24 mouse cellular contexts compared by ENCODE assay signal in genomic region chr12:88990753-88991152, GRCm38 (mm10).
A peak's percentile ranks its signal among the peaks of the same experiment; 100 is the strongest.
DNase-seq lines count a peak whose midpoint lies in the region; TF ChIP-seq lines count a peak whose summit lies in the region.
"Had no signal": no experiment of that assay in that cellular context is flagged by ENCODE, and none has a peak within 500 bp of the region (broad histone marks: within the 10 kb centered on the region; RNA-seq: fewer than 3 reads in every experiment).

No protein-coding gene starts in this region.

- TF ChIP-seq CTCF in layer of hippocampus, adult 2 months (conservative IDR thresholded peaks at IDR 0.05), result no peak
- TF ChIP-seq CTCF in left cerebral cortex, adult 2 months (IDR thresholded peaks at IDR 0.05), result no peak
- TF ChIP-seq CTCF in cortical plate, adult 2 months (IDR thresholded peaks at IDR 0.05; ENCODE audit: extremely low read depth, insufficient read depth, low read length), result no peak

- peak overlapping the region; percentile 63 for H3K27ac ChIP-seq in layer of hippocampus, adult 2 months
- peak overlapping the region; percentile 47 for H3K27ac ChIP-seq in left cerebral cortex, adult 2 months
- H3K27ac ChIP-seq in cortical plate, adult 2 months (ENCODE audit: insufficient read depth, low read length), result 0 out of 2 replicates have a peak overlapping the region, but pooled peaks have one; percentile 16
- H3K27ac ChIP-seq: embryonic facial prominence, embryonic 13.5 days; forebrain, embryonic 12.5 days; forebrain, embryonic 15.5 days; heart, embryonic 15.5 days; hindbrain, embryonic 10.5 days; hindbrain, embryonic 13.5 days had no signal

- TF ChIP-seq POLR2A in cortical plate, adult 2 months (IDR thresholded peaks at IDR 0.05; ENCODE audit: extremely low read depth, insufficient read depth, low read length), result no peak

- peaks cover 4% of the 10 kb centered on the region; the same call in 1 of the 2 replicates for H3K4me1 ChIP-seq in cortical plate, adult 2 months (ENCODE audit: control insufficient read depth, insufficient read depth, low read length)
- H3K4me1 ChIP-seq: embryonic facial prominence, embryonic 13.5 days; forebrain, embryonic 12.5 days; forebrain, embryonic 15.5 days; heart, embryonic 12.5 days; hindbrain, embryonic 10.5 days had no signal

- peak in 1 of 2 experiments; percentile 45 for DNase-seq in layer of hippocampus, adult 2 months (ENCODE audit: low spot score in 2 of 2)
- DNase-seq in layer of hippocampus, adult 8-10 months (ENCODE audit: low spot score in 2 of 2), result no peak
- DNase-seq in left cerebral cortex, adult 2 months (ENCODE audit: extremely low spot score in 1 of 2, low spot score in 2 of 2), result no peak
- DNase-seq in left cerebral cortex, postnatal 10 days (ENCODE audit: extremely low spot score in 1 of 2, low spot score in 2 of 2), result no peak
- DNase-seq in brain, adult 2 months (ENCODE audit: low read depth, low spot score), result peak; percentile 58
- DNase-seq: adrenal gland, adult 2 months; adrenal gland, postnatal 14 days; cerebellum, adult 11-12 months; cerebellum, adult 8-10 months; cerebellum, postnatal 10 days; cerebellum, postnatal 36 days; gastrocnemius, postnatal 25 days; heart, adult 18-20 months; heart, postnatal 10 days; heart, postnatal 36 days had no signal

- intact Hi-C loops in left cerebral cortex, adult 2 months (cut with DNase I), result loop anchor here (5.0 kb wide), 2 partner anchors 312 to 392 kb away; no protein-coding TSS in a partner anchor
- intact Hi-C loops in left cerebral cortex, postnatal 10 days (cut with DNase I), result loop anchor here (5.0 kb wide), 2 partner anchors 97 to 117 kb away; no protein-coding TSS in a partner anchor

- H3K4me3 ChIP-seq in layer of hippocampus, adult 2 months, result no peak overlapping the region
- H3K4me3 ChIP-seq in left cerebral cortex, adult 2 months, result no peak overlapping the region
- no peak overlapping the region for H3K4me3 ChIP-seq in cortical plate, adult 2 months (ENCODE audit: insufficient read depth, low read length)
- H3K4me3 ChIP-seq: embryonic facial prominence, embryonic 13.5 days; erythroblast, embryonic 14.5 days; forebrain, embryonic 12.5 days; forebrain, embryonic 15.5 days; heart, embryonic 12.5 days; heart, embryonic 15.5 days; hindbrain, embryonic 10.5 days; hindbrain, embryonic 13.5 days had no signal
